Mouse (Mus musculus) c-Kit-positive CD71-negative TER-119-negative erythroid progenitor cells, embryonic 14.5 days (primary cell): ENCODE data around the gene Fbxl17.

Experiments
- DNase-seq: peaks from one replicate; pipeline ENCODE4 v3.0.0-alpha.2; 2013; ENCODE audit warnings: low read depth

Gene Fbxl17

GRCm38 (mm10) chr17:63212018-63212417 is 287.8 kb downstream of the Fbxl17 start:
- no peak for DNase-seq

- DNase-seq, result no peak
These were observed 290.7 kb downstream of the Fbxl17 start for GRCm38 (mm10) chr17:63209151-63209550.

- no peak for DNase-seq
These were observed 291.5 kb downstream of the Fbxl17 start for GRCm38 (mm10) chr17:63208346-63208745.

- no peak for DNase-seq
These were observed 292.1 kb downstream of the Fbxl17 start for GRCm38 (mm10) chr17:63207714-63208113.

GRCm38 (mm10) chr17:63205316-63205715 is 294.5 kb downstream of the Fbxl17 start:
- no peak for DNase-seq

- DNase-seq, result no peak
These were observed 296.1 kb downstream of the Fbxl17 start for GRCm38 (mm10) chr17:63203582-63204190.

GRCm38 (mm10) chr17:63198703-63199102 is 301.1 kb downstream of the Fbxl17 start:
- DNase-seq, result no peak

GRCm38 (mm10) chr17:63195496-63195895 is 304.3 kb downstream of the Fbxl17 start:
- DNase-seq, result no peak

- no peak for DNase-seq
These were observed 306.6 kb downstream of the Fbxl17 start for GRCm38 (mm10) chr17:63193196-63193595.

- DNase-seq, result no peak
These were observed 308.5 kb downstream of the Fbxl17 start for GRCm38 (mm10) chr17:63191345-63191744.

GRCm38 (mm10) chr17:63189274-63189673 is 310.5 kb downstream of the Fbxl17 start:
- no peak for DNase-seq

GRCm38 (mm10) chr17:63185531-63185930 is 314.3 kb downstream of the Fbxl17 start:
- no peak for DNase-seq

- no peak for DNase-seq
These were observed 314.8 kb downstream of the Fbxl17 start for GRCm38 (mm10) chr17:63184844-63185504.

- no peak for DNase-seq
These were observed 316.4 kb downstream of the Fbxl17 start for GRCm38 (mm10) chr17:63183431-63183830.

- no peak for DNase-seq
These were observed 318.2 kb downstream of the Fbxl17 start for GRCm38 (mm10) chr17:63181661-63182060.

GRCm38 (mm10) chr17:63180042-63180441 is 319.8 kb downstream of the Fbxl17 start:
- no peak for DNase-seq

- no peak for DNase-seq
These were observed 321.5 kb downstream of the Fbxl17 start for GRCm38 (mm10) chr17:63178331-63178730.

- no peak for DNase-seq
These were observed 323.4 kb downstream of the Fbxl17 start for GRCm38 (mm10) chr17:63176411-63176810.

GRCm38 (mm10) chr17:63172697-63173096 is 327.1 kb downstream of the Fbxl17 start:
- DNase-seq, result no peak

- DNase-seq, result no peak
These were observed 327.8 kb downstream of the Fbxl17 start for GRCm38 (mm10) chr17:63171890-63172491.

- no peak for DNase-seq
These were observed 328.6 kb downstream of the Fbxl17 start for GRCm38 (mm10) chr17:63171264-63171663.

GRCm38 (mm10) chr17:63168019-63168788 is 331.6 kb downstream of the Fbxl17 start:
- no peak for DNase-seq

GRCm38 (mm10) chr17:63167248-63167647 is 332.6 kb downstream of the Fbxl17 start:
- DNase-seq, result no peak
